Mouse (Mus musculus): Measurements from ENCODE around the gene Tns1. TPM values are rescaled to one million over a fixed set of nuclear protein-coding genes. Genes with fewer than 3 reads are reported as not detected.

Gene Tns1
- total RNA-seq, 2 experiments from 2014 or later, result 636 to 666 TPM

DNA sequence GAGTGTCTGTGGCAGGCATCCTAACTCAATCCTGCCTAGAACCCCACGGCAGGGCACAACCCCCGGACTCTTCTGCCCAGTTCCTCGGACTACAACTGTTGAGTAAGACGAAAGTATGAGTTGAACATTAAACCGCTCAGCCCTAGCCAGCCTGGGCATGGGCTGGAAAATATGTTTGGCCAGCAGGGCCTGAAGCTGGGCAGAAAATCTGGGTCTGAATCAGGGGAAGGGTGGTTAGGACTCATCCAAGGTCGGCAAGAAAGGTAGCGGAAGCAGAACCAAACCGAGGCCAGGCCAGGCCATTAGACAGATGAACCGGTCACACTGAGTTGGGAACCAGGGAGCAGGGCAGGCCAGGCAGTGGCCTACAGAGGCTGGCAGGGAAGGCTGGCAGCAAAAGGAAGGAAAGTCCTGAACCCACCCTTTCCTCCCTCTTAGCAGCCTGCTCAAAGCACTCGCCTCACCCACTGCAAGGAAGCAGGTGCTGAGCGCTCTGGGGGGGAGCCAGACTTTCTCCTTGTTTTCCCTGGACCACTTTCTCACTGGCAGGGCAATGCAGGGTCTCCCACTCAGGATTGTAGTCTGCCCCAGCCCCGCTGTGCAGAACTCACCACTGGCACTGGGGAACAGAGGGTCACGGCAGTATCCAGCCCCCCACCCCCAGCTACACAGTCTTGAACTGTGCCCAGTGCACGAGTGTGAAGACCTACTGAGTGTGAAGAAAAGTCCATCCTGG, 110.8 kb downstream of the Tns1 start:
- DNase-seq, result peak in 1 of 2 experiments; percentile 50

DNA sequence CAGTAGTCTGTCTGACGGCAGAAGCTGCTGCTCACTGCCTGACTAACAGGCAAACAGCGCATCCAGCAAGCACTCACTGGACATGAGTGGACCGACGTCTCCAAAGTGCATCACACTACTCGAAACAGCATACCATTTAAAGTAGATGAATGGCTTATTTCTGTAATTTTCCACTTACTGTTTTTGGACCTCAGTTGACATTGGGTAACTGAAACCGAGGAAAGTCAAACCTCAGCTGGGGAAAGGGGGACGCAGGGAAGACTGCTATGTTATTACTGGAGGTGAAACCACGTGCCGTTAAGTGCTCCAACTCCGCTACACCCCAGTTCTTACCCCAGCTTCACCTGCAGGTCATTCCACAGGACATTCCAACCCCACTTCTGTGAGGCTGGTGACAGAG, 111.5 kb downstream of the Tns1 start:
- no peak for DNase-seq

DNA sequence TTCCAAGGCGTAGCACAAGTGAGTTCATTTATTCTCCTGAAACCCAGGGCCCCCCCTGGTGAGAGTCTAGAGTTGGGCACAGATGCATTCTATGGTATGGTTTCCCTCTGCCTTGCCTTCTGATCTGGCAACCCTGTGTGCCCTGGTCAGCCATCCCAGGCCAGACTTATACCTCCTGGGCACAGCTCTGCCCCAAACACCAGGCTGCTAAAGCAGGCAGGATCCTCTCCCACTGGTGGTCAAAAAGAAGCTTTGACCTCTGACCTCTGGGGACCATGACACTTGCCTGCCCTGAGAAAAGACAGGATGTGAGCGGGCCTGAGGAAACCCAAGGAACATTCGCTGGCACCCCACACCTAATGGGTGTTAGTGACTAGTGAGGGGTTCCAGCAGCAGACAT, 114.8 kb downstream of the Tns1 start:
- no peak for DNase-seq

DNA sequence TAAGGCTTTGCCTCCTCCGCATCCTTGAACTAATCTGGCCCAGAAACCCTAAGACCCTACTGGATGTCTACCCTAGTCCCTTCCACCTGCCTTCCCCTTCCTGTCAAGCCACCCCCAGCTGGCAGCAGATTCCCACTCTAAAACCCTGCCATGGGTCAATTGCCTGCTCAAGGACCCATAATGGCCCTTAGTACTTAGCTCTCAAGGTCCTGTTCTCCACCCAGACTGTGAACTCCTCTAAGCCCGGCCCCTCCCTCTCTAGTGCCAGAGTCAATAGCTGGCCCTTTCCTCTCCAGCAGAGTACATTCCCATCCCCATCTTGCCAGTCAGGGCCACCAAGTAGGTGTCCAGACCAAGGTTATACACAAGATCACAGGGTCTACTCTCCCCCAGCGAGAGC, 115.3 kb downstream of the Tns1 start:
- DNase-seq, result peak in 1 of 2 experiments; percentile 67

DNA sequence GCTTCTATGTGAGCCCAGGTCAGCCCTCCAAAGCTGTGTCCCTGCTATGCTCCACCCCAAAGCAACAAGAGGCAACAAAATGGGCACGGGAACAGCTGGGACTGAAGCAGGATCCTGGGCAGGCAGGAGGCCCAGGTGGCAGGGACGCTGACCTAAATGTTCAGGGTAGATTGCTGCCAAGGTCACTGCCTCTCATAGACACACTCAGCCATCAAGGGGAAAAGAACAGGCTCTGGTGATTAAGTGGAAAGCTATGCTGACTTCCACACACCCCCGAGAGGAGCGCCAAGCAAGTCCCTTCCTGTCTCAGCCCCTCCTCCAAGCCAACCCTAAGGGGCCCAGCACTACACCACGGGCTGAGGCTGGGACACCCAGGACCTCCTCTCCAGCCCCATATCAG, 115.8 kb downstream of the Tns1 start:
- DNase-seq, result peak; percentile 82 to 92

DNA sequence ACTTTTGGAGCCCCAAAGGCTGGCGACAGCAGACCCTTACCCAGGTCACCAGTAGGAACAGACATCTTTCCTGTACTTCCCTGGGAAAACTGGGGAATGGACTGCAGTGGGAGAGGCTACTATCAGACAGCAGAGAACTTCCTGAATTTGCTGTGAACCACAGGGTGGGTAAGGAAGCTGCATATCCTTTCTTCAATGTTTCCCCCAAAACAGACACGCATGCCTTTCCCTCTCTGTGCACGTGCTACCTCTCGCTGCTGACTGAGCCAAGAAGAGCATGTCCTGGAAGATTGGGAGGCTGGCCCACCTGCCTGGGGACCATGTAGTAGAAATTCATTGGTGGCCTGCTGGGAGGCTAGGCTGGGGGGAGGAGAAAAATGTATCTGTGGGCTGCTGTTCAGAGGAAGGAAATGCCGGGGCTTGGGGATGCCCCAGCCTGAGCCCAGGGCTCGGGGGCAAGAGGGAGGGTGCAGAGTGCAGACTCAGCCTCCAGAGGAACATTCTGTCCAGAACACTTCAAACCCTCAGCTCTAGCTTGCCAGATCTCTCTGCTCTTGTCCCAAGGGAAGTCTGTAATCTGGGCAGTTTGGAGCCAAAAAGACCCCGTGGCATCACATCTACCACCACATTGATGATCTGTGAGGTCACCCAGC, 116.7 kb downstream of the Tns1 start:
- DNase-seq, result peak; percentile 81 to 91

DNA sequence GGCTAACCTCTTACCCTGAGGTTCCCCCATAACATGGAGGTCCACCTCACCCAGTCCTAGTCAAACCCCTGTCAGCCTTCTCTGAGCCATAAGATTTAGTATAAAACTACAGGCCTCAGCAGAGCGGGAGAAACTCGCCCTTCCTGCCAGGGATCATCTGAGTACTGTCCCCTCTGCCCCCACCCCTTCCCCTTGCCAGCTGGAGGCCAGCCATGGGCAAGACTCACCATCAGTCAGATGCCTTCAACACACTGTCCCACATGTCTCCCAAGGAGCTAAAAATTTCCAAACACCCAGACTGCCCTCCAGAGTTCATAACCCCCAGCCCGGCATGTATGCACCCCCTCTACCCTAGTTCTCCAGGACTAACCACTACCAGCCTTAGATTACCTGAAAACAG, 119.2 kb downstream of the Tns1 start:
- DNase-seq, result peak; percentile 79 to 85

DNA sequence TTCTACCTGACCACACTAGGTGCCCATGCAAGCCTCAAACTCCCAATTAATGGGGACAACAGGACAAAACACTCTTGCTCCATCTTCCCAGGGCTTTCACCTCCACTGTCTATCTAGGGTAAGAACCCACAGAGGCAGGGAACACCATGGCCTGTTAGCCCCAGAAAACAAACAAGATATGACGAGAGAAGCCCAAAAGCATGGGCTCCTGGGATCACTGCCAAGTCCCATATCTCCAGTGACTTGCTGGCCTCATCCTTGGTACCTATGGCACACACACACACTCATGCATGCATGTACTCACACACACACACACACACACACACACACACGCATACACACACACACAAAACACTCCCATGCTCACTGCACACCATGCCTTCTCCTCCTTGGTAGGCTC, 120.5 kb downstream of the Tns1 start:
- DNase-seq, result no peak

DNA sequence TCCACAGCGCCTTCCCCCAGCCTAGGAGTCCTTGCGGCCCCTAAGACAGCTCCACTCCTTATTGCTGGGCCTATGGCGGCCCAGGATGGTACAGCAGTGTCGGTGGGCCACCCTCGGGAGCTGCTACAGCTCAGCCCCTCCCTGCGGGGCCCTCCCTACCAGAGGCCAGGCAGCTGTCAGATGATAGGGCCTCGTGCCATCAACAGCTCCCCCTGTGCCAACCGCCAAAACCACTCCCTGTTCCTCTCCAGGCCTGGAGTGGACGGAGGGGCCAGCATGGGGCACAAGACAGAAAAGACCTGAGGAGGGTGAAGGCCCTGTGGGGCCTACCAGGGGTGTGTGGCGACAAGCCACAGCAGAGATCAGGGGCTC, 122.8 kb downstream of the Tns1 start:
- peak; percentile 81 to 88 for DNase-seq

DNA sequence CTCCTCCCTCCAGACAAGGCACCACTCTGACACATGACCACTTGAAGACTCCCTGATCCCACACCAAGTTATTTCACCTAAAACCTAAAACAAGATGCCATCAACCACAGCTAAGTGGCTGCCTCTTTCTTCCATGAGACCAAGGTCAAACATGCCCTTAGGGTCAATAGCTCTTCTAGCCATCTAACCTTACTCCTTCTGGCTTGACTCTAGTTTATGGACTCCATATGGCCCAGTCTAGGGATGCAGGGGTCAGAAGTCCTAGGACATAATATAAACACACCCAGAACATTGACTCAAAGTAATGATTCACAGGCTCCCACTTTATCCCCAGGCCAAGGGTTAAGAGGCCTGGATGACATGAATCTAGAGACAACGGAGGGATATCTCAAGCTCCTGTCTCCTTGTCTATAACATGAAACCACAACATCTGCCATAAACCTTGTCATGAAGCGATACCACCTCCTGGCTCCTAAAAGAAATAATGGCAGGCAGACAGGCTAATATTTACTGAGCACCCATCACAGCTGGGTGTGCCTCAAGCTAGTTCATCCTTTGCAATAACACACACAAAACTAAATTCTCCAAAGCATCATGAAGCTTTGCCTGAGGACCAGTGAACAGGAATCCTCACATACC, 123.3 kb downstream of the Tns1 start:
- DNase-seq, result no peak

DNA sequence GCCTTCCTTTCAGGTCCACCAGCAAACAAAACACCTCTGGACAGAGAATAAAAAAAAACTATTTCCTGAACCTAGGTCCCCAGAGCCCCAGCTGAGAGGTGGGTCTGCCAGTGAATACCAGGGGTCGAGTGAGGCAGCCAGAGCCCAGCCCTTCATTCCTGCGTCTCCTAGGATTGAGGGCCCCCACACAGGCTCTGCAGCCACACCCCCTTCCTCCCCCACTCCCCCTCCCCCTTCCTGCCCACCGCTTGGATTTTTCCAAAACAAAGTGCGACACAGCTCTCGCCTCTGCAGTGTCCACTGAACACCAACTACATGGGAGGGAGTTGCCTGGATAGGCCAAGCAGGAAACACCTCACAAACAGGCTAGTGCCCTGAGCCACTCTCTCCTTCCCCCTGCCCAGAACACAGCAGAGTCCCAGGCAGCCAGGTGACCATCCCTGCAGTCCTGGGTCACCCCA, 124.0 kb downstream of the Tns1 start:
- DNase-seq, result peak; percentile 78 to 88

DNA sequence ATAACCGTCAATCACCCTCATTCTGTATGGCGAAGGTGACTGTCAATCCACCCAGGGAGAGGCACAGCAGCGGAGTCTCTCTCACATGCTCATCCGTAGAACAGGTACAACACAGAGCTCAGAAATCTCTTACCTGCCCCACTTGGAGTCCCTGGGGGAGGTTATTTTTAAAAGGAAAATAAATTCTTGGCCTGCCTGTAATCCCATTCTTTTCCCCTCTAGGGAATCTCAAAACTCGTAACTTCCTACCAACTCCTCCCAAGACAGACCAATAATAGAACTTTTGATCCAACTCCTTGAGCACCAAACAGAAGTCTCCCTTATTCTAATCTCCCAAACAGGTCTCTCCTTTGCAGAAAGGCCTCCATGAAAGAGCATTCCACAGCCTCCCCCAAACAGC, 124.7 kb downstream of the Tns1 start:
- no peak for DNase-seq

DNA sequence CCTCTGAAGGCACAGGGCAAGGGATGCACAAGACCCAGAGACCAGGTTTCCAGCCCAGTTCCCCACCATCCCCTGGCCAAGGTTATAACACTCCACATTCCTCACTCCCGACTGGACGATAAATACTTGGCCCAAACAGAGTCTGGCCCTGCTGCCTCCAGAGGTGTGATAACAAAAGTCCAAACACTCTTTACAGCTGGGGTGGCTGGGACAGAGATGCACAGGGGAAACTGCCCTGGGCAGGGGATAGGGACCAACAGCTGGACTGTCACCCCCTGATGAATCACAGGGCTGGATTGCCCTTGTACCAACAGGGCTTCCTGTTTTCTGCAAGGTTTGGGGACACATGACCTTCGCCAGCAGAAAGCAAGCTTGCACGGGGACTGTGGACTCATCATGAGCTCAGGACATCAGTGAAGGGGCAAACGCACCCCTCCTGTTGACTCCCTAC, 125.3 kb downstream of the Tns1 start:
- peak; percentile 78 to 80 for DNase-seq

DNA sequence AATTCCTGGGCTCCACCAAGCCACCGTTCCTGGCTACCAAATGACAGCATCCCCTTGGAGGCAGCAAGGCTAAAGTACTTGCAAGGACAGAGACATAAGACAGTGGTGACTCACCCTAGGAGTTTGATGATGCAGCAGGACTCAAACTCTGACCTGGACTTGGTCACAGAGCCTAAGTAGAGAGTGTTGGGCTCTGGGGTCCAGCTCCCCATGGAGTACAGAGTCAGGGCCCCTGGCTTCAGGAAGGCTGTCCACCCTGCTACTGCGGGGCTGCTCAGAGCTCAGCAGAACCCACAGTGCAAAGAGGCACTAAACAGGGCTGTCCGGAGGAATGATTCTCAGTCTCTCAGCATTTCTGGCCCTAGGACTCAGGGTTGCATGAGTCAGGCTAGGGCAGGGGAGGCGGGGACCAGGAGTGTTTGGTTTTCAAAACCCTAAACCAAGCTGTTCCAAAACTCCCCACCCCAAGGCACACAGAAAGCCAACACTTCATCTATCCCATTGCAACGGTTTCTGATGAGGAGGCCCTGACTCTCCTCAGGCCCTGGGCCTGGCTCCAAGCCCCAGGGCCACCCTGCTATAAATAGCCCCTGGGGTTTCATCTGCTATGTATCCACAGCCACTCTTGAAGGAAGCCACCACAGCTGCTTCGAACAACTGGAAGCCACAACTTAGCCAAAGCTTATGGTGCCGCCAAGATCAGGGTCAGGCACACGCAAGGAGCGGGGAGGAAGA, 126.0 kb downstream of the Tns1 start:
- peak; percentile 84 to 91 for DNase-seq

DNA sequence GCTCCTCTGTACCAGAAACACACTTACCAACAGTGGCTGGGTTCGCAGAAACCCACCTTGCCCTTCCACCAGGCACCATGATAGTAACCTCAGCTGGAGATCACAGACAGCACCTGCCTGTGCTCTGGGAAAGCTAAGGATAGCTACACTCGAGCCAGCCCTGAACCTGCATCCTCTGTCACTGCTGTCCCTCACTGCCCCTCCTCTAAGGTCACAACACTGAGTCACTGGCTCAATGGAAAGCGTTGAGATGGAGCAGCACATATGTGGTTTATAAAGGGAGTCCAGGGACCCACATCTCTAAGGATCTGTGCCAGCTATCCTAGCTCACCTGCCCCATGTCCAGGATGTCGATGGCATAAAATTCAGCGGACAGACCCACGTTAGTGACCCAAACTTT, 126.9 kb downstream of the Tns1 start:
- DNase-seq, result no peak

DNA sequence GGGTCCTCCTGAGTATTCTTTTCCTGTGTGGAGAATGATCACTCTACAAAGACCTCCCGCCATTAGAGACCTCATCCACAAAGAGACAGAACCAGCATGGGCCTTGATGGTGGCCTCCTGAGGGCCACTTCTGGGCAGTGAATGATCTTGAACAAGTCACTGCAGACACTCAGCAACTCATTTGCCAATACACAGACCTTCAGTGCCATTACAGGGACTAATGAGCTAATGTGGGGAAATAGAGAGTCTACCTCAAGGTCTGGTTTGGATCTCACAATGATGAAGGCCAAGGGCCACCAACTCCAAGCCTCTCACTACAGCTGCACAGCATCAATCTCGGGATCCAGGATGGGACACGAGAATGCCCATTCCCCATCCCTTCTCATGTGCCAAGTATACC, 127.6 kb downstream of the Tns1 start:
- DNase-seq, result no peak

DNA sequence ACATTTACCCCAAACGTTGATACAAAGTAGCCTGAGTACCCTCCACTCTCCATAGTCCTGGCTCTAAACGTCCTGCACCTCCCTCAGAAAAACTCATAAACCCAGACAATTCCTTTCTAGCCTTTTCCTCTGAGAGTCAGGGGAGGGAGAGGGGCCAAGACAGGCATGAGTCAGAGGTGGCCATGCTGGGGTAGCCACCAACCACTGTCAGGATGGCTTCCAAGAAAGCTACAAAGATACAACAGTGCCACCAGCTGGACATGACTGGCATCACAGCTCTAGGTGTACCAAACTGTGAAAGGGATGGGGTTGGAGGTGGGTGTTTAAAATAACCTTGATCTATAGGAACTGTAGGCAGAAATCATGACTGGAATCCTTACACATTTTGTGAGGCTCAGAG, 128.0 kb downstream of the Tns1 start:
- DNase-seq, result peak; percentile 84 to 90

DNA sequence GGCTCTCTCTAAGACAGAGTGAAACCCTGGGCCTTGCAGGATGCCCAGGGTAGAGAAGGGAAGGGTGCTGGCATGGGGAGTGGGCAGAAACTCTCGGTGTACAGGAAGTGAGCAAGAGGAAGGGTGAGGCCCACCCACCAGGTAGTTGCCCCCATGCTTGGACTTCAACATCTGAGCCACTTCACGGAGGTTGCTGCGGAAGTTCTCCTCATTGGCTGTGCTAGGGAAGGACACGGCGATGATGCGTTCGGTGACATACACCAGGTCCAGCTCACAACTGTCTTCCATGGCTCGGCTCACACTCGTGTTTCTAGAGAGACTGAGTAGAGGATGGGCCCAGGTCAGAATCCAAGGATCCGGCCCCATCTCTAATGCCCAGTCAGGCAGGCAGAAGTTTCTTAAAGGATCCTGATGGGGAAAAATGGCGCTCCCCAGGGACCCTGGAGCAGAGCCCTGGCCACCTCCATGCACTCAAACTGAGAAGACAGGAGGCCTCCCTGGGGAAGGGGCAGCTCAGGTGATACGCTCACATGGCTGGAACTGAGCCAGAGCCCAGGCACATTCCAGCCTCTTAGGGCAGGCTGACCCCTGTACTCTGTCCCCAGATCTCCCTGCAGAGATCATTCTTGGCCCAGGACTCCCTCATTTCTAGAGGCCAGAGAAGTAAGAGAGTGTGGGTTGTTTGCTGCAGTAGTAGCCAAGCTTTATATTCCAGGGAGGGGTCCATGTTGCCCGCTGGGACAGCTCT, 129.0 kb downstream of the Tns1 start:
- no peak for DNase-seq

DNA sequence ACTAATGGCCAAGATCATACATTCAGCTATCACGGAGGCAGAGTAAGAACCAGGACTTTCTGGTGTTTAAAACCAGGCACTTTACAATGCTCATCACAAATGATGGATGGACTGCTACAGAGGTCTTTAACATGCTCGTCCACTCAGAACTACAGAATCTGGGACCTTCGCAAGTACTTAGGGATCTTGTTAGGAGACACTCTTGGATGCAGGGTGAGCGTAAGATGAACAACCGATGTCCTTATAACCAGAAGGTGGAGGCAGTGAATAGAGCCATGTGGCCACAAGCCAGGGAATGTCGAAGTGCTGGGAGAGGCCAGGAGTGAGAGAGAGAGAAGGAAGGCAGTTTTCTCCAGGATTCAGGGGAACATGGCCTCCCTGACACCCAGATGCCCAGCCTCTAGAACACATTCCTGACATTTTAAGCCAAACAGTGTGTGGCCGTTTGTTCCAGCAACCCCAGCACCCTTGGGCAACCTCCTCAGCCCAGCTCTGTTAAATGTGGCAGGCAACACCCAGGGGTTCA, 130.3 kb downstream of the Tns1 start:
- peak in 1 of 2 experiments; percentile 72 for DNase-seq

DNA sequence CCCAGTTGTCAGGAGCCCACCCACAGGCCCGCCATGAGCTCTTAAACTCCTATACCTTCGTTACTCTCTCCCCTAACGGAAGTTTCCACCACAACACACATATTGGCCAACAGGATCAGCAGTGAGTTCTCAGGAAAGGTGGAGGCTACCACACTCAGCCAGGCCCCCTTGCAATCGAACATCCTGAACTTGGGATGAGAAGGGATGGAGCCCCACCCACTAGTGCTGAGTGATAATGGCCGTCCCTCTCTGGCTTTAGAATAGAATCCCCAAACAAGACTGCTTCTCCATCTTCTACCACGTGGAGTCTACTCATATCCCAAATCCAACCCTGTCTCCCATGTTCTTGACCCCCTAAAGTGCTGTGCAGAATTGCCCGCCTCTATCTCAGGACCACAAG, 131.0 kb downstream of the Tns1 start:
- DNase-seq, result no peak

DNA sequence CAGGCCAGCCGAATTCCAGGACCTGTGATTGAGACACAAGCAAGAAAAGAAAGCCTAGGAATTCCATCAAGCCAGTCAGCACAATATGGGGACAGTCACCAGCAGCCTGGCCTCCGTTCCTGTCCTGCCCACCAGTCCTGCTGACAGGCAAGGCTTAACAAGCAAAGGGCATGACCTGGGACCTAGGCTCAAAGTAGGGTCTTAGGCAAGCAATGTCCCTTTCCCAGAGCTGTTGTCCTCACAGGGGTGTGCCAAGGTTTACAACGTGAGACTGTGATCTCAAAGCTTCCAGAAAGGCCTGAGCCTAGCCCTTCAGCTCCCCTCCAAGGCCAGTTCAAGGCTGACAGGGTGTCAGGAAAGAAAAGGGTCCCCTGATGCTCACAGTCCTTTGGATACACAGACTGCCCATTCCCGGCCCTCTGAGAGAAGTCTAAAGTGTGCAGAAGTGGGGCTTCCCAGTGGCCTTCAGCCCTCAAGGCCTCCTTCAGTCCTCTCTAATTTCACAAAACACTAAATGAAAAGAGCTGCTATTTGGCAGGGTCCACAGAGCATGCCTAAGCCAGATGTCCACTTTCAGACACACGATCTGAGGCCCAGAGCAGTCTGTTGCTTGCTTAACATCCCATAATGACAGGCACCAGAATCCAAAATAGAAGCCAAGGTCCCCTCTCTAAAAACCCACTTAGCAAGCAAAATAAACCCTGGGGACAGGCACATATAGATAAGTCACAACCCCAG, 131.9 kb downstream of the Tns1 start:
- no peak for DNase-seq

All from heart, adult 18-20 months (tissue).